Mouse (Mus musculus) forebrain, embryonic 14.5 days (tissue): ENCODE data around the gene Slc17a2. TPM values are rescaled to one million over a fixed set of nuclear protein-coding genes. Genes with fewer than 3 reads are reported as not detected.

Source experiments
- ATAC-seq: fragments of 200-750 bp; cut with Nextera tagmentation; 2 replicates; pipeline ENCODE4 v1.8.0; 2017; ENCODE audit warnings: mild to moderate bottlenecking, moderate library complexity
- DNase-seq: peaks from one replicate; pipeline ENCODE4 v3.0.0-alpha.2; 2015; ENCODE audit warnings: low spot score
- H3K27ac ChIP-seq: fragments of 300-500 bp; sonication (generic); 2 replicates; pipeline ENCODE4 v1.5.1; 2014; ENCODE audit warnings: low read depth, mild to moderate bottlenecking, control low read depth, low read length, moderate library complexity
- H3K27me3 ChIP-seq: fragments of 300-500 bp; sonication (generic); replicated peaks from 2 replicates; pipeline ENCODE4 v1.6.1; 2014; ENCODE audit warnings: low read length, control low read depth, mixed read lengths; ENCODE audit not compliant: control insufficient read depth, insufficient read depth
- H3K36me3 ChIP-seq: fragments of 300-500 bp; sonication (generic); 2 replicates; pipeline ENCODE4 v1.6.1; 2014; ENCODE audit warnings: low read length, control low read depth; ENCODE audit not compliant: control insufficient read depth, insufficient read depth
- H3K4me1 ChIP-seq: fragments of 300-500 bp; sonication (generic); 2 replicates; pipeline ENCODE4 v1.6.1; 2014; ENCODE audit warnings: antibody characterized with exemption, low read length, control low read depth; ENCODE audit not compliant: control insufficient read depth, insufficient read depth
- H3K4me2 ChIP-seq: fragments of 300-500 bp; sonication (generic); 2 replicates; pipeline ENCODE4 v1.6.1; 2014; ENCODE audit warnings: mild to moderate bottlenecking, control low read depth, low read length
- H3K4me3 ChIP-seq: fragments of 300-500 bp; sonication (generic); 2 replicates; pipeline ENCODE4 v1.5.1; 2014; ENCODE audit warnings: low read depth, low read length, control low read depth
- H3K9ac ChIP-seq: fragments of 300-500 bp; sonication (generic); 2 replicates; pipeline ENCODE4 v1.6.1; 2014; ENCODE audit warnings: mild to moderate bottlenecking, low read length, control low read depth, moderate library complexity
- H3K9me3 ChIP-seq: fragments of 300-500 bp; sonication (generic); replicated peaks from 2 replicates; pipeline ENCODE4 v1.6.1; 2016; ENCODE audit warnings: low read length, control low read depth, mixed read lengths; ENCODE audit not compliant: control insufficient read depth
- WGBS: fragments of 180-500 bp; shearing (Covaris S2); extraction: QIAGEN DNeasy Blood & Tissue Kit; methylation state at CpG from one replicate; pipeline ENCODE4 v1.1.7; 2014; 5-methylcytosine and 5-hydroxymethylcytosine counted together
- polyA plus RNA-seq: library from polyadenylated mRNA; unstranded; fragments of >200 nt; fragmentation: Nextera tagmentation; extraction: Ambion mirVana; gene quantifications from 2 replicates; pipeline ENCODE4 v1.2.1, GENCODE M21; 2014

Slc17a2 gene
- not detected in 2 replicates for polyA plus RNA-seq

DNA sequence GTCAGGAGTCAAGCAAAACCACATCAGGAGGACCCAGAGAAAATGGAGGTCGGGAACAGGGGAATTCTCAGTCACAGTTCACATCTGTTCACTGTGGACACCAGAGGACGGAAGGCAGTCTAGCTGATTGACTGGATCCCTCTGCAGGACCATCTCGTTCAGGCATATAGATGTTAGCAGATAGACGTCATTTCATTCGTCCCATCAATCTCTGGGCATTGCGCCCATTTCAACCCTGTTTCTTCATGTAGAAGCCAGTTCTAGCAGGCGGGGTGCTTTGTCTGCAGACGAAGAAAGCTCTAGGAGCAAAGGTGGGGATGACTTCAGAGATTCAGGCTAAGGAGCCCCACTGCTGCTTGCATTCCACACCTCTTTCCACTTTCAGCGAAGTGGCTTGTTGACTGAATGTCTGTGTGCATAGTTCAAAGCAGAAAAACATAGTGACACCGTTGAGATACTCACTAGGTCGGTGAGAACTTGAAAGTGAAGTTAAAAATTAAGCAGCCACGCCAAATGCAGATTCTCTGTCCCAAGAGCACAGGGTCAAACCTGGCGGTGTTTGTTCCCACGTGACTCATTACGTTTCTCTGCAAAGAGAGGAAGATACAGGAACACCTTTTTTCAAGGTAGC is at the start of gene Slc17a2:
Slc17a2 (plus strand) TSS at position 572 of the 631 bp plus-strand sequence.
- ATAC-seq (no peak), DNase-seq (no peak)
- no peak within 1 kb of the TSS for H3K4me2 ChIP-seq
- H3K9me3 ChIP-seq, result no peaks in the 10 kb centered on the region
- no peaks in the 10 kb centered on the region for H3K4me1 ChIP-seq
- no peak within 1 kb of the TSS for H3K4me3 ChIP-seq
- H3K36me3 ChIP-seq, result no peaks in the 10 kb centered on the region
- 88% methylated on average over 15 of the region's 15 CpGs for WGBS
- H3K9ac ChIP-seq, result no peak within 1 kb of the TSS
- no peak within 1 kb of the TSS for H3K27ac ChIP-seq
- H3K27me3 ChIP-seq, result no peaks in the 10 kb centered on the region

DNA sequence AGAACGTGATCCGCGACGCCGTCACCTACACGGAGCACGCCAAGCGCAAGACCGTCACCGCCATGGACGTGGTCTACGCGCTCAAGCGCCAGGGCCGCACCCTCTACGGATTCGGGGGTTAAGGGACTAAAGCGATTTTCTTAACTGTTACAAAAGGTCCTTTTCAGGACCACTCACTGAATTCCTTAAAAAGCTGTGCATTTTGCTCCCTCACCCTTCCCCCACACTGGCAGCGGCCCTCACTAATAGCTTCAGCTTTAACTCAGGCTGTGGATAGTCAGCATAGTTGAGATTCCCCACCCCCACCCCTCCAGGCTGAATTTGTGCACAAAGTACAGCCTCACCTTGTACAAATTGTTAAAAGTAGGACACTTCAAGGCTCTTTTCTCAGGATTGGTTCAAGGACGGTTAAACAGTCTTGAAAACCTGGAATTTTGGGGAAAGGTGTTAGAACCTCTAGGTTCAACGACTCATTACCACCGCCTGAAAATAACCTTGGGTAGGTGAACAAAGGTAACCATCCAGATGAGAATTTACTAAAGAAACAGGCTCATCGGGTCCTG is 49.5 kb upstream of the Slc17a2 start:
- Histone ChIP-seq H3K4me1 (peaks cover 17% of the 10 kb centered on the region), H3K4me2 (peak overlapping the region; percentile 67), H3K9ac (peak overlapping the region; percentile 61), H3K27me3 (no peaks in the 10 kb centered on the region), H3K4me3 (peak overlapping the region; percentile 33), H3K9me3 (no peaks in the 10 kb centered on the region), H3K27ac (peak overlapping the region; percentile 85), H3K36me3 (no peaks in the 10 kb centered on the region)
- under 1% methylated on average over 15 of the region's 23 CpGs for WGBS
- peak; percentile 13; the same call in 1 of the 2 replicates for ATAC-seq
- DNase-seq, result peak; percentile 54

DNA sequence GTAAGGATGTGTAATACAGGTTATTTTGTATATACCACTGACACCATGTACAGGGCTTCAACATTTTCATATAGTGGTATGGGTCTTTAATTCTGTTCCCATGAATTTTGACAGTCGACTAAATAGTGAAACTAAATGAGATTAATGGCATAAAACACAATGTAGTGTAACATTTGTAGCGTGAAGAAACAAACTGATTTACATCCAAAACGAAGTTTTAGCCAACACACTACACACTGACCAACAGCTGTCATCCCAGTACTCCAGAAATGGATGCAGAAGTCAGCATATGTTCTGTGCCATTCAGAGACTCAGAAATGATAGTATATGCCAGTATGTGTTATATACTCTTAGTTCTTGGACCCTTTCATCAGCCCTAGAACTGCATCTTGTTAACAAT is 48.9 kb upstream of the Slc17a2 start:
- no peak overlapping the region for H3K27ac ChIP-seq
- 43% methylated on average over 3 of the region's 3 CpGs for WGBS
- H3K36me3 ChIP-seq, result no peaks in the 10 kb centered on the region
- H3K4me2 ChIP-seq, result peak overlapping the region; percentile 67; the same call in 1 of the 2 replicates
- ATAC-seq, result no peak
- no peak overlapping the region for H3K9ac ChIP-seq
- DNase-seq, result no peak
- H3K4me3 ChIP-seq, result no peak overlapping the region
- peaks cover 16% of the 10 kb centered on the region for H3K4me1 ChIP-seq
- H3K9me3 ChIP-seq, result no peaks in the 10 kb centered on the region
- H3K27me3 ChIP-seq, result no peaks in the 10 kb centered on the region

DNA sequence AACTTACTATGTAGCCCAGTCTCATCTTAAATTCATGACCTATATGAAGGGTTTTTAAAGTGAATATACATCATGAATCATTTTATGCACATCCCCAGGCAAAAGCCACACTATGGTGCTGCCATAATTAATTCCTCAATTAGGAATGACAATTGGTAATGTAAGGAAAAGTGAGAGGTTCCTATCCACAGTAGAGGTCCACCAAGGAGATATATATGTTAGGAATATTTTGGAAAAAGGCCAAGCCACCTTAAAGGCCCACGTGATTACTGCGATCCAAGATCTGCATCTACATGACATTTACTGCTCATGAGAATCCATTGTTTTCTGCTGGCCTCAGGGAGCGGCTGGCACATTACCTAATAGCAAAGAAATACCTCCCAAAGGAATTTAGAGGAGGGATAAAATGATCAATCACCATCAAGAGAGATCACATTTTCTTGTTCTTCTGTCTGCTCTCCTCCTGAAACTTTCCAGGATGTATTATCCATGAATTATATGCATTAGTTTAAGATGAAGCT is 47.5 kb upstream of the Slc17a2 start:
- Histone ChIP-seq H3K9me3 (no peaks in the 10 kb centered on the region), H3K4me2 (no peak overlapping the region), H3K9ac (no peak overlapping the region), H3K4me3 (no peak overlapping the region), H3K27ac (no peak overlapping the region), H3K4me1 (peaks cover 27% of the 10 kb centered on the region), H3K27me3 (no peaks in the 10 kb centered on the region), H3K36me3 (no peaks in the 10 kb centered on the region)
- ATAC-seq, result no peak
- DNase-seq, result no peak
- WGBS, result 78% methylated on average over 3 of the region's 3 CpGs

DNA sequence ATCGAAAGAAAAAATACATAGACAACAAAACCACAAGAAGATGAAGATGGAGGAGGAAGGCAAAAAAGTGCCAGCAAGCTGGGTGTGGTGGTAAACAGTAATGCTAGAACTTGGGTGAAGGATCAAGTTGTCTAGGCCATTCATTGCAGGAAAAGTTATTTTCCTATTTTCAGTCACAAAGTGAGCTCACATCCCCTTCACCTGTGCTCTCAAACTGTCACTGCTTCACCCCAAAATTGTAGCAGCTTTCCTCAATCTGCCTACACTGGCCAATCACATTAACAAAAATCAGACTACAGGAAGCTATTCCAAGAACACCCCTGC is 46.9 kb upstream of the Slc17a2 start:
- peak overlapping the region; percentile 64 for H3K9ac ChIP-seq
- peak overlapping the region; percentile 53; the same call in 1 of the 2 replicates for H3K4me3 ChIP-seq
- H3K4me2 ChIP-seq, result peak overlapping the region; percentile 89
- H3K27ac ChIP-seq, result peak overlapping the region; percentile 88; the same call in 1 of the 2 replicates
- no peaks in the 10 kb centered on the region for H3K27me3 ChIP-seq
- no peak for DNase-seq
- ATAC-seq, result no peak
- H3K4me1 ChIP-seq, result peaks cover 31% of the 10 kb centered on the region
- no peaks in the 10 kb centered on the region for H3K36me3 ChIP-seq
- 84% methylated on average over 1 of the region's 1 CpGs for WGBS
- H3K9me3 ChIP-seq, result no peaks in the 10 kb centered on the region

DNA sequence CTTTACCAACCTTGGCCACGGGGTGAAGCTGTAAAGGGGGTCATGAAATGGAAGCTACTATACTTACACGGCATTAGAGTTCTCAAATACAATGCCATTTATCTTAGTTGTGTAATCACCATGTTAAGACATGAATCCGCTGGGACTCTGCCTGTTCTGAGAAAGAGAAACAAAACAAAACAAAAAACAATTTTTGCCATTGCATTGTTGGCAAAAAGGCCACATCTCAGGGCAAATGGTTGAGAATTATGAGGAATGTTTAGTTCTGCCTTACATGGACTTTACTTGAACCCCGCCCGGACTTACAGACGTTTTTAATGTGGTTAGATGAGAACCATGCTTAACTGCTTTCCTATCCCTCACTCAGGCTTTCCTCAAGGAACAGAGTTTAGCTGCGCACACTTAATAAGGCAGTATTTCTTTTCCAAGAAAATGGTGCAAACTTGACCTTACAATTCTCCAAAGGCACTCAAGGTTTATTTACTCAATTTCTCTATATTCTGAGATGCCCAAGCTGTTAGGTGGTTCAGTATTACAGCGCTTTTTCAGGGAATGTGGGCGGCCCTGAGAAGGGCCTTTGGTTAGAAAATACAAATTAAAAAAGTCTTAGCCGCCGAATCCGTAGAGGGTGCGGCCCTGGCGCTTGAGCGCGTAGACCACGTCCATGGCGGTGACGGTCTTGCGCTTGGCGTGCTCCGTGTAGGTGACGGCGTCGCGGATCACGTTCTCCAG is 46.4 kb upstream of the Slc17a2 start:
- 1% methylated on average over 18 of the region's 27 CpGs for WGBS
- Histone ChIP-seq H3K4me1 (peaks cover 31% of the 10 kb centered on the region), H3K36me3 (no peaks in the 10 kb centered on the region), H3K27me3 (no peaks in the 10 kb centered on the region), H3K27ac (peak overlapping the region; percentile 88), H3K4me2 (peak overlapping the region; percentile 89), H3K9ac (peak overlapping the region; percentile 64), H3K4me3 (peak overlapping the region; percentile 53), H3K9me3 (no peaks in the 10 kb centered on the region)
- DNase-seq (peak; percentile 38), ATAC-seq (no peak; the same call in 1 of the 2 replicates)

DNA sequence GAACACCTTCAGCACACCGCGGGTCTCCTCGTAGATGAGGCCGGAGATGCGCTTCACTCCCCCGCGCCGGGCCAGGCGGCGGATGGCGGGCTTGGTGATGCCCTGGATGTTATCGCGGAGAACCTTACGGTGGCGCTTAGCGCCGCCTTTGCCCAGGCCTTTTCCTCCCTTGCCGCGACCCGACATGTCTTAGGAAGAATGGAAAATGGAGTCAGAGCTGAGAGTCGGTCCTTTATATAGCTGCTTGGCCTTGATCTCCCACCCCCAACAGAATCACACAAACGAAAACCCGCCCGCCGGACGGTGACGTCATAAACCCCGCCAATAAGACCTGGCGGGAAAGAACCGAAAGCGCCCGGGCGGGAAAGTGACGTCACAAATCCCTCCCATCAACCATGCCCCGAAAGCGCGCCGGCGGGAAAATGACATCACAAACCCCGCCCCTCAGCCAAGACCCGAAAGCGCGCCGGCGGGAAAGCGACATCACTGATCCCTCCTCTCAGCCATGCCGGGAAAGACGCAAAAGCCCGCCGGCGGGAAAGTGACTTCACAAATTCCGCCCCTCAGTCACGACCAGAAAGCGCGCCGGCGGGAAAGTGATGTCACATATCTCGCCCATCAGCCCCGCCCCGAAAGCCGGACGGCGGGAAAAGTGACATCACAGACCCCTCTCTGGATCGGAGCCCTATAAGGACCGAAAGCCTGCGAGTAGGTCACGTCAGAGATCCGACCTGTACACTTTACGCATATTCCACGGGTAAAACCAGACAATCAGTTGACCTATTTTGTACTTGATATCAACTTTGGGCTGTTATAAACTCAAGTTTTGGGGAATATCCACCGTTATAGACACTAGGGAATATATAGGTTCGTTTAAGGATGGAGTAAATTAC is 45.6 kb upstream of the Slc17a2 start, which contains the start of gene Hist1h4a:
Hist1h4a (minus strand) TSS at position 259 of the 893 bp plus-strand sequence.
- Histone ChIP-seq H3K4me2 (peak within 1 kb of the TSS; percentile 89), H3K9me3 (no peaks in the 10 kb centered on the region)

More for the DNA sequence above, 45.6 kb upstream of the Slc17a2 start, which contains the start of gene Hist1h4a:
- WGBS, result under 1% methylated on average over 67 of the region's 72 CpGs
- Histone ChIP-seq H3K4me1 (peaks cover 31% of the 10 kb centered on the region), H3K9ac (peak within 1 kb of the TSS; percentile 64), H3K27ac (peak within 1 kb of the TSS; percentile 88), H3K27me3 (no peaks in the 10 kb centered on the region), H3K36me3 (no peaks in the 10 kb centered on the region), H3K4me3 (peak within 1 kb of the TSS; percentile 53)
- DNase-seq, result peak; percentile 99
- peak; percentile 80 for ATAC-seq
